Mouse (Mus musculus) c-Kit-negative CD71-positive TER-119-positive erythroid progenitor cells, embryonic 14.5 days (primary cell): Measurements from ENCODE around the gene Gm17455.
A peak's percentile ranks its signal among the peaks of the same experiment; 100 is the strongest.

Source experiments
- DNase-seq: peaks from one replicate; pipeline ENCODE4 v3.0.0-alpha.2; 2013; ENCODE audit warnings: low read depth, low spot score

The Gm17455 gene

DNA sequence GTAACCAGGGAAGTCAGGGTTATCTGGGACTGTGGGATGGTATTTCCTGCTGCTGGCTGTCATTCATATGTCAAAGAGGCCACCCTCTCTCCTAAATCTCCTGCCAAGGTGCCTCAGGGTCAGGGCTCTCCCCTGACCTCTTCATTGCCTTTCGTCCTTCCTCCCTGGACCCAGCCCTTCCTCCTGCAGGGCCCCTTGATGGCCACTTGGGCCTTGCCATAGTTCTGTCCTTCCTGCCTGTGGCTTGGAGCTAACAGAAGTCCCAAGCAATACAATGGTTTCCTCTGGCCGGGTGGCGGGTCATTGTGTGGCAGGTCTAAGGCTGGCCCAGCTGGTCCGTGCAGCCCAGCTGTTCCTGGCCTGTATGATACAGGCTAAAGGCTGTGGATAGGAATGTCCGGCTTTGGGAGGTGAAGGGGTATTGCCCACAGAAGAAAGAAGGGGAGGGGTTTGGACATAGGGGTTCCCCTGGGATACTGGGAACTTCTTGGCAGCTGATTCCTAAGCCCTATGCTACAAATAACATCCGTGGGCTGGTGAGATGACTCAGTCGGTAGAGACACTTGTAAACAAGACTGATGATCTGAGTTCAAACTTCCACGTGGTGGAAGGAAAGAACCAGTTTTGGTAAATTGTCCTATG, 25.5 kb upstream of the Gm17455 start:
- DNase-seq, result no peak

- DNase-seq, result no peak
Measured at GRCm38 (mm10) chr10:60376704-60377103, 22.8 kb upstream of the Gm17455 start.

DNA sequence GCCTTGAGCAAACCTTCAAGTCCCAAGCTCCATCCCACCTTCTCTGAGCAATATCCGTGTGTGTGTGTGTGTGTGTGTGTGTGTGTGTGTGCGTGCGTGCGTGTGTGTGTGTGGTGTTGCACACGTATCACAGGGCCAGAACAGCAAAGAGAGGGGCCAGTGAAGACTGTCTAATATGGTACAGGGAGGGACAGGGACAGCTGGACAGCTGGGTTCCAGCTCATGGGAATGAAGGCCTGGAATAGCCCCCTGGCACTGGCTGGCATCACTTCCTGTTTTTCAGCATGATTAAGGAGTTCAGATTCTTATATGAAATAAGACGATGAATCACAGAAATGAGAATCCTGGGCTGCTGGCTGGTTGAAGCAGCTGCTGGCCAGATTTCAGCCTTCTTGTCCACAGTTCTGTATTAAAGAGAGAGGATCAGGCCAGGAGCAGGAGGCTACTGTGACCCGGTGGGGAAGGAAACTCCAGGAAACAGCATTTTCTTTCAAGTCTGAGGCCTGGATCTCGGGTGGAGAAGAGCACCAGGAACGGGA, 20.0 kb upstream of the Gm17455 start:
- DNase-seq, result no peak

DNA sequence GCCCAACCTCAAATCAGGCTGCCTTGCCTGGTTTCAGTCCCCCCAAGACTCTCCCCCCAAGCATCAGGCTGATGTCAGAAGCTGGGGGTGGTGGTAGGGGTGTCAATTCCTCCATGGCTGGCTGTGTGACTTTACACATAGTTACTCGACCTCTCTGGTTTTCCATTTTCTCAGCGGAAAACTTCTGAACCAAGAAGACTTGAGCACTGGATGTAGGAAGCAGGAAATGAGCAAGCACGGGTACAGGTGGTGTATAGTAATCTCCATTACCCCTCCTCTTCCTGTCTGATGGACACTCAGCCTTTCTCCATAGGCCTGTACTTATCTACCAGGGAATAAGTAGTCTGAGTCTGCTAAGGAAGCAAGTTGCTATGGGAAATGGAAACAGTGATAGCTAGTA, 19.3 kb upstream of the Gm17455 start:
- no peak for DNase-seq

DNA sequence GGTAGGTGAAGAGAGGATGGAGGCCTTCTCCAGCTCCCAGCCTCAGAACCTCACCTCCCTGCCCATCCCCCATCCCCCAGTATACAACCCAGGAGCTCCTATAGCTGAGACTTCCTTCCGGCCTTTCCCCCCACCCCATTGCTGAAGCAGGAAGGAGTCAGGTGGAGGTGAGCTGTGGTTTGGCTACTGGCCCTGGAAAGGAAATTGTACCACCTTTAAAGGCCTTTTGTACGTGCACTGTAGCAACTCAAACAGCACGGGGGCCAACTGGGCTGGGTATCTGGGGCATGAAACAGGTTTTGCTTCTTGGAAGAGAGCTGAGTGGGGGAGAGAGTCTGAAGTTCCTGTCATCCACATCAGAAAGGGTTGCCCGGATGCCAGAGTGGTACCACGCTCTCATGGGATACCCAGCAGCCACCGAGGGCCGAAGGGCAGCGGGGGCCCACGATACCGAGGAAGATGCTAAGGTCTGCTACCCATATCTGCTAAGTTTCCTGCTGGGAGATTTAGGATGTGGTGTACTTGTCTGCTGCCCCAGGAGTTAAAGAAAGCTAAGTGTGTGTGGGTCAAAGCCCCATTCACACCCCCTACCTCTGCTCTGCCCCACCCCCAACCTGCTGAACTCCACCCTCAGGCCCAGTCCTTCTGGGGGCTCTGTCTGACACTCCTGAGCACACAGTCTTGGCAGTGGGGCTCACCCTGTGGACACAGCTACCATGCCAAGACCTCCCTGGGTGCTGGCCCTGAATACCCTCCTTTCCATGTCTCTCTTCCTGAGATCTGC, 18.2 kb upstream of the Gm17455 start:
- no peak for DNase-seq

DNA sequence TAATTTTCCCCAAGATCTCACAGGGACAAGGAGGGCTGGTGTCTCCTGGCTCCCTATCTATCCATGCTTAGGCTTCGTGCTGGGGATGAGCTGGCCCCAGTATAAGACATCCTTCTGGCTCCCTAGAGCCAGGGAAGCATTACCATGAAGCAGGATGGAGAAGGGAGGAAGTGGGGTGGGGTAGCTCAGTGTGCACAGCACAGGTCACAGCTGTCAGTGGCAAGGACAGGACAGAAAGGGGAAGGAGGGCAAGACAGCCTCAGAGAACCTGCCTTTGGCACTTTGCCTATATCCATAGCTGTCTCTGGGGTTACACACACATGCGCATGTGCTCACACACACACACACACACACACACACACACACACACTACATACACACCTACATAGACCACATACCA, 11.2 kb upstream of the Gm17455 start:
- no peak for DNase-seq

DNA sequence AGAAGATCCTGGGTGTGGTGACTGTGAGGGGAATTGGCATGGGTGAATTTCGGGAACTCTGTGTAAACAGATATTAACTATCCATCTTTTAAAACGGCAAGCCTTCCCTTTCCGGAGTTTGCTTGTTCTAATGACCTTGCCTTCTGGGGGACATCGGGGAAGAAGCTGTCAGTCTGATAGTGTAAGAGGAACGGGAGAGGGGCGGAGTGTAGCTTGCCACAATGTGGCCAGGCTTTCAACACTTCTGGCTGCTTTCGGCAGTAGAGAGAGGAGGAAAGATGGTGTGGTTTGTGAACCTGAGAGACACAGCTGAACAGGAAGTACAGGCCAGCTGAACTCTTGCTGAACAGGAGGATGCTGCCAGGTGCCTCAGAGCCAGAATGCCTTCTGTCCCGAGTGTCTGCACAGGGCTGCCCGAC, 10.1 kb upstream of the Gm17455 start:
- no peak for DNase-seq

GRCm38 (mm10) chr10:60390177-60390903, 9.2 kb upstream of the Gm17455 start:
- no peak for DNase-seq

GRCm38 (mm10) chr10:60390904-60391420, 8.6 kb upstream of the Gm17455 start:
- DNase-seq, result no peak

- DNase-seq, result no peak
Measured at GRCm38 (mm10) chr10:60391661-60392060, 7.9 kb upstream of the Gm17455 start.

GRCm38 (mm10) chr10:60394936-60395335, 4.6 kb upstream of the Gm17455 start:
- DNase-seq, result no peak

DNA sequence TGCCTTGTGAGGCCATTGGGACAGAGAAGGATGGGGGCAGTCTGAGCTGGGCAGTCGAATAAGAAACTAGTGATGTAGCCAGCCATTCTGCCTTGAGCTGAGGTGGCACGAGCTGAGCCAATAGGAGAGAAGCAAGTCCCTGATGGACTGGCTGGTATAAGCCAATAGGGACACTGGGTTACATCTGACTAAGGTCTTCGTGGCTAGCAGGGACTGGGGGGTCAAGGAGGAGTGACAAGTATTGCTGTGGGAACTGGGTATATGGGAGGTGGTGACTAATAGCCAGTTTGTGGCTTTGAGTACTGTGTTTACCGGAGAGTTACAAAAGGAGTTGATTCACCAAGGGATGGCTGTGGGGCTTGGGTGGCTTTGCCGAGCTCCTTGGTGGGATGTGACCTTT, 3.9 kb upstream of the Gm17455 start:
- no peak for DNase-seq

DNA sequence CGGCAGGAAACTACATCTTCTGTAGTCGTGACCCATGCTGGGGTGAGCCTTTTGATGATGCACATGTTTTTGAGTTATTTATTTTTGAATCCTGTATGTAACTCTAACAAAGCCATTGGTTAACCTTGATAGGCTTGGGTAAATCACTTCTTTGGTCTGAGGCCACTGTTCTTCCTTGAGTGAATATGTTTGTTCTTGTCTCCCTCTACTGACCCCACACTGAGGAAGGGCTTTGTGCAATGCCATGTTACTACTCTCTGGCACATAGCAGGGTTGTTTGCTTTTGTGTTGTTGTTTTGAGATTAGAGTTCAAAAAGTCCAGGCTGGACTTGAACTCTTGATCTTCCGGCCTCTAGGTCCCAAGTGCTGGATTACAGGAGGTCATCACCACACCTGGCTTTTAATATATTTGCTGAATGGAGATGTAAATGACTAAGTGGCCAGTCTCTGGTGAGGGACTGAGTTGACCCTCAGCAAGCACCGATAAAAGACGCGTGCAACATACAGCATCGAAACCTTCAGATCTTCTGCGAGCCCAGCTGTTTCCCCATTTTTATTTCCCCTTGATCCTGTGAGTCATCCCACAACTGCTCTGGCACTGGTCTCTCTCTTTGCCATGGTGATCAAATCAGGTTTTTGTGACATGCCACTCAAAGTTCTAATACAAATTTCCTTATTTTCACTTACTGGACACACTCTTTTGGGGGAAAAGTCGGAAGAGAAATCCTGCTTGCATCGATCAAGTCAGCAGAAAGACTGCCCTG, 1.3 kb upstream of the Gm17455 start:
- DNase-seq, result no peak

GRCm38 (mm10) chr10:60400507-60401295, 1.2 kb downstream of the Gm17455 start:
- no peak for DNase-seq

- no peak for DNase-seq
Measured at GRCm38 (mm10) chr10:60405460-60406177, 6.1 kb downstream of the Gm17455 start.

DNA sequence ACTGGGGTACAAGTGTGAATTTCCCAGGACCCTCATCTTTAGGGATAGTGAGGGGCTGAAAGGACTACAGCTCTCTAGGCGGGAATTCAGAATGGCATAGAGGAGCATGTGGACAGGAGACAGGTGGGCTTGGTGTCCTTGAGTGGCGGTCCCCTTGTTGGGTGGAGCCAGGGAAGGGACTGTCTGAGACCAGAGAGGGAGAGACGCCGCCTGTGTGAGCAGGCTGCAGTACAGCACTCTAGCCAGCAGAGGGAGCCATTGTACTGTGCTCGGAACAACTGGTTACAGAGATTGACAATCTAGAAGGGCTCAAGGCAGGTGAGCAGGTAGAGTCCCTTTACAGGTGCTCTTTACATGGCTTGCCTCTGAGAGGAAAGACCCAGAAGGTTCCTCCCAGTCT, 8.3 kb downstream of the Gm17455 start:
- DNase-seq, result peak; percentile 34

GRCm38 (mm10) chr10:60411794-60412193, 12.3 kb downstream of the Gm17455 start:
- DNase-seq, result no peak

DNA sequence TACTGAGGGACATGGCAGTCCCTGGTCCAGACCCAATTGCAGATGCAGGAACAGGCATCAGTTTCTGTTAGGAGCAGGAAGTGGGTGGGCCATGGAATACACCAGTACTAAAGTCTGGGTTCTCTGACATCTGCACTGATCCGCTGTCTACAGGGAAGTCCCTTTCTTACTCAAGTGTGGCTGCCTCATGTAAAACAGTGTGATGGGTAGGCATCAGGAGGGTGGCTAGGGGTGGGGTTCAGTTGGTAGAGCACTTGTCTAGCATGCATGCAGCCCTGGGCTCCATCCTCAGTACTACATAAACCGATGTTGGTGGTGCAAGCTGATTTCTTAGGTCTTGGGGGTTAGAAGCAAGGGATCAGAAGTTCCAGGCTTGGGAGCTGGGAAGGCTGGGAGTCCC, 14.2 kb downstream of the Gm17455 start:
- no peak for DNase-seq

- no peak for DNase-seq
Measured at GRCm38 (mm10) chr10:60417041-60417440, 17.5 kb downstream of the Gm17455 start.

- DNase-seq, result peak; percentile 27
Measured at GRCm38 (mm10) chr10:60418137-60418536, 18.6 kb downstream of the Gm17455 start.
